Mouse (Mus musculus) limb, embryonic 12.5 days (tissue): ENCODE results near the gene Vars2. TPM values are rescaled to one million over a fixed set of nuclear protein-coding genes. Genes with fewer than 3 reads are reported as not detected.

Experiments used
- ATAC-seq: fragments of 200-750 bp; cut with Nextera tagmentation; 2 replicates; pipeline ENCODE4 v1.8.0; 2017; ENCODE audit warnings: low read depth, moderate TSS enrichment; ENCODE audit not compliant: insufficient number of reproducible peaks, insufficient read depth, low FRiP score, low TSS enrichment
- H3K27ac ChIP-seq: fragments of 300-500 bp; sonication (generic); 2 replicates; pipeline ENCODE4 v1.5.1; 2016; ENCODE audit warnings: mild to moderate bottlenecking, moderate library complexity
- H3K27me3 ChIP-seq: fragments of 300-500 bp; sonication (generic); 2 replicates; pipeline ENCODE4 v1.6.1; 2016; ENCODE audit warnings: mild to moderate bottlenecking, moderate library complexity
- H3K36me3 ChIP-seq: fragments of 300-500 bp; sonication (generic); 2 replicates; pipeline ENCODE4 v1.6.1; 2016; ENCODE audit warnings: mild to moderate bottlenecking, moderate library complexity
- H3K4me1 ChIP-seq: fragments of 300-500 bp; sonication (generic); replicated peaks from 2 replicates; pipeline ENCODE4 v1.6.1; 2016
- H3K4me2 ChIP-seq: fragments of 300-500 bp; sonication (generic); 2 replicates; pipeline ENCODE4 v1.6.1; 2016; ENCODE audit warnings: mild to moderate bottlenecking, moderate library complexity
- H3K4me3 ChIP-seq: fragments of 300-500 bp; sonication (generic); replicated peaks from 2 replicates; pipeline ENCODE4 v1.5.1; 2016; ENCODE audit warnings: mild to moderate bottlenecking
- H3K9ac ChIP-seq: fragments of 300-500 bp; sonication (generic); replicated peaks from 2 replicates; pipeline ENCODE4 v1.6.1; 2016; ENCODE audit warnings: mild to moderate bottlenecking, moderate library complexity
- H3K9me3 ChIP-seq: fragments of 300-500 bp; sonication (generic); 2 replicates; pipeline ENCODE4 v1.6.1; 2016; ENCODE audit warnings: mild to moderate bottlenecking, moderate library complexity
- WGBS: fragments of 180-500 bp; shearing (Covaris S2); methylation state at CpG from one replicate; pipeline ENCODE4 v1.1.7; 2016; 5-methylcytosine and 5-hydroxymethylcytosine counted together
- polyA plus RNA-seq: library from polyadenylated mRNA; unstranded; fragments of >200 nt; fragmentation: Nextera tagmentation; extraction: Ambion mirVana; gene quantifications from 2 replicates; pipeline ENCODE4 v1.2.1, GENCODE M21; 2016

Gene Vars2
- polyA plus RNA-seq, 1 experiment from 2014 or later: 23.4 TPM

GRCm38 (mm10) chr17:35633992-35634391 is 33.4 kb downstream of the Vars2 start:
- Histone ChIP-seq H3K9ac (no peak overlapping the region), H3K4me1 (peaks cover 5% of the 10 kb centered on the region), H3K4me2 (no peak overlapping the region), H3K27me3 (peaks cover 13% of the 10 kb centered on the region), H3K9me3 (no peaks in the 10 kb centered on the region), H3K36me3 (no peaks in the 10 kb centered on the region), H3K4me3 (no peak overlapping the region), H3K27ac (no peak overlapping the region)
- ATAC-seq: no peak; the same call in 1 of the 2 replicates
- 6% methylated on average over 1 of the region's 1 CpGs for WGBS

DNA sequence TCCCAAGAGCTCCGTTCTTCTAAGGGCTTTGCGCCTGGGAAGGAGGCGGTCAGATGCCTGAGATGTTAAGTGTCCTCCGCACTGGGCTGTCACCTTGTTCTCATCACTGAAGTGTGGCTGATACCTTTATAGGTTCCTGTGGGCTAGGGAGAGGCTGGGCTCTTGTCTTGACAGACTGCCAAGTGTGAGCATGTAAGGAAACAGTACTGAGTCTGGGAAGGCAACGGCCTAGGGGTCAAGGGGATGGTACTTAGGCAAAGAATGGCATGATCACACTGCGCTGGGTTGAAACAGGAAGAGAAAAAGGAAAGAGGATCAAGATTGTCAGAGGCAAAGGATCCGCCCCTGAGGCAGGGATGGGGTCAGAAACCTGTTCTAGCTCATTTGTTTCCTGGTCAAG is 40.9 kb downstream of the Vars2 start, which contains the start of gene Gm9573:
TSS of gene Gm9573 (minus strand) at position 101 of the 400 bp plus-strand sequence.
- Histone ChIP-seq H3K4me2 (no peak within 1 kb of the TSS), H3K27me3 (no peaks in the 10 kb centered on the region), H3K9me3 (no peaks in the 10 kb centered on the region), H3K36me3 (no peaks in the 10 kb centered on the region), H3K9ac (no peak within 1 kb of the TSS), H3K4me3 (no peak within 1 kb of the TSS), H3K4me1 (no peaks in the 10 kb centered on the region), H3K27ac (no peak within 1 kb of the TSS)
- WGBS: 83% methylated on average over 7 of the region's 7 CpGs
- no peak for ATAC-seq

DNA sequence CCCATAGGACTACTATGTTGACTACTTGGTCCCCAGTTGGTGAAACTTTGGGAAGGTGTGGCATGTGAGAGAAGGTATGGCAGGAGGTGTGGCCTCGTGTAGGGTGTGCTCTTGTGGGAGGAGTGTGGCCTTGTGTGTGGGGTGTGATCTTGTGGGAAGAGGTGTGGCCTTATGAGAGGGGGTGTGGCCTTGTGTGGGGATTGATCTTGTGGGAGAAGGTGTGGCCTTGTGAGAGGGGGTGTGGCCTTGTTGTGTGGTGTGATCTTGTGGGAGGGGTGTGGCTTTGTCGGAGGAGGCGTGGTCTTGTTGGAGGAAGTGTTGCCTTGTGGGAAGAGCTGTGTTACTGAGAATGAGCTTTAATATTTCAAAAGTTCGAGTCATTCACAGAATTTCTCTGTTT is 50.3 kb downstream of the Vars2 start:
- Histone ChIP-seq H3K9ac (no peak overlapping the region), H3K27ac (no peak overlapping the region), H3K27me3 (no peaks in the 10 kb centered on the region), H3K4me1 (no peaks in the 10 kb centered on the region), H3K4me3 (no peak overlapping the region), H3K4me2 (no peak overlapping the region), H3K9me3 (no peaks in the 10 kb centered on the region), H3K36me3 (no peaks in the 10 kb centered on the region)
- ATAC-seq: no peak
- WGBS: 78% methylated on average over 4 of the region's 4 CpGs

Other genes with a start within 250 kb of the Vars2 start
- 2.0 TPM in 2 replicates for gene H2-Q6, start 242.7 kb downstream of the Vars2 start, polyA plus RNA-seq
- 17.3 and 19.3 TPM in 2 replicates for gene H2-Q7, start 228.4 kb downstream of the Vars2 start, polyA plus RNA-seq
- 0.41 and 0.42 TPM in 2 replicates for gene H2-Q10, start 197.5 kb downstream of the Vars2 start, polyA plus RNA-seq
- gene Pou5f1, start 161.6 kb downstream of the Vars2 start, polyA plus RNA-seq: 0.56 TPM in 1 of 2 replicates, not detected in the other
- gene Tcf19, start 150.8 kb downstream of the Vars2 start, polyA plus RNA-seq: 60.5 and 62.3 TPM in 2 replicates
- gene Cchcr1, start 150.5 kb downstream of the Vars2 start, polyA plus RNA-seq: 26.1 and 26.3 TPM in 2 replicates
- 0.96 and 1.3 TPM in 2 replicates for gene Psors1c2, start 134.4 kb downstream of the Vars2 start, polyA plus RNA-seq
- not detected in 2 replicates for gene Cdsn, start 115.5 kb downstream of the Vars2 start, polyA plus RNA-seq
- 0.17 TPM in 1 of 2 replicates, not detected in the other for gene 2300002M23Rik, start 100.1 kb downstream of the Vars2 start, polyA plus RNA-seq
- not detected in 2 replicates for gene Sfta2, start 66.0 kb downstream of the Vars2 start, polyA plus RNA-seq
- gene Gm9573, start 41.0 kb downstream of the Vars2 start, polyA plus RNA-seq: not detected in 2 replicates
- gene Mucl3, start 23.9 kb downstream of the Vars2 start, polyA plus RNA-seq: 0.08 and 0.10 TPM in 2 replicates
- 53.6 and 58.2 TPM in 2 replicates for gene Gtf2h4, start 6.1 kb upstream of the Vars2 start, polyA plus RNA-seq
- 38.4 and 40.6 TPM in 2 replicates for gene Ddr1, start 37.0 kb upstream of the Vars2 start, polyA plus RNA-seq
- 8.7 and 9.9 TPM in 2 replicates for gene Ier3, start 154.1 kb upstream of the Vars2 start, polyA plus RNA-seq
- gene Flot1, start 155.6 kb upstream of the Vars2 start, polyA plus RNA-seq: 45.8 and 45.9 TPM in 2 replicates
- 1,183 and 1,215 TPM in 2 replicates for gene Tubb5, start 170.7 kb upstream of the Vars2 start, polyA plus RNA-seq
- 16.9 and 19.4 TPM in 2 replicates for gene Mdc1, start 173.9 kb upstream of the Vars2 start, polyA plus RNA-seq
- gene Nrm, start 193.7 kb upstream of the Vars2 start, polyA plus RNA-seq: 51.3 and 52.5 TPM in 2 replicates
- gene Ppp1r18, start 198.0 kb upstream of the Vars2 start, polyA plus RNA-seq: 21.3 and 24.0 TPM in 2 replicates
- 56.9 and 64.3 TPM in 2 replicates for gene Dhx16, start 212.2 kb upstream of the Vars2 start, polyA plus RNA-seq
- 18.6 and 24.8 TPM in 2 replicates for gene 2310061I04Rik, start 229.8 kb upstream of the Vars2 start, polyA plus RNA-seq
- 139 and 143 TPM in 2 replicates for gene Atat1, start 242.5 kb upstream of the Vars2 start, polyA plus RNA-seq
- gene Mrps18b, start 248.8 kb upstream of the Vars2 start, polyA plus RNA-seq: 61.2 and 66.8 TPM in 2 replicates
- 50.4 and 50.7 TPM in 2 replicates for gene Ppp1r10, start 248.8 kb upstream of the Vars2 start, polyA plus RNA-seq